In genomic region chr1:78686872-78687271, GRCm38 (mm10) we compare ENCODE assay signal across 9 mouse cellular contexts. TPM values are rescaled to one million over a fixed set of nuclear protein-coding genes. Genes with fewer than 3 reads are reported as not detected.
A peak's percentile ranks its signal among the peaks of the same experiment; 100 is the strongest.
DNase-seq lines count a peak whose midpoint lies in the region; ATAC-seq and TF ChIP-seq lines count a peak whose summit lies in the region.
"Had no signal": no experiment of that assay in that cellular context is flagged by ENCODE, and none has a peak within 500 bp of the region (broad histone marks: within the 10 kb centered on the region; RNA-seq: fewer than 3 reads in every experiment).

No protein-coding gene starts in this region.

- TF ChIP-seq CTCF in cerebellum, adult 2 months (IDR thresholded peaks at IDR 0.05; ENCODE audit: borderline replicate concordance, insufficient read depth, low read depth, low read length): peak; percentile 54; the same call in 1 of the 2 replicates
- peak; percentile 67 for TF ChIP-seq CTCF in lung, postnatal 0 days (IDR thresholded peaks at IDR 0.05)

- no peak for TF ChIP-seq EP300 in lung, postnatal 0 days (IDR thresholded peaks at IDR 0.05)

- no peak overlapping the region for H3K4me3 ChIP-seq in midbrain, embryonic 14.5 days (replicated peaks; ENCODE audit: low read depth, low read length)
- H3K4me3 ChIP-seq in midbrain, embryonic 10.5 days: no peak overlapping the region
- no peak overlapping the region for H3K4me3 ChIP-seq in cerebellum, adult 2 months (replicated peaks; ENCODE audit: insufficient read depth, low read depth, low read length)
- no peak overlapping the region for H3K4me3 ChIP-seq in lung, postnatal 0 days (ENCODE audit: low read depth, low read length)
- H3K4me3 ChIP-seq: myocyte had no signal

- H3K36me3 ChIP-seq in midbrain, embryonic 14.5 days (ENCODE audit: control insufficient read depth, insufficient read depth, low read length): peaks cover 22% of the 10 kb centered on the region
- H3K36me3 ChIP-seq in midbrain, embryonic 10.5 days: peaks cover 62% of the 10 kb centered on the region
- H3K36me3 ChIP-seq in lung, postnatal 0 days (ENCODE audit: insufficient read depth, low read length): no peaks in the 10 kb centered on the region

- H3K9me3 ChIP-seq in midbrain, embryonic 14.5 days (ENCODE audit: control insufficient read depth, low read length): no peaks in the 10 kb centered on the region
- no peaks in the 10 kb centered on the region for H3K9me3 ChIP-seq in midbrain, embryonic 10.5 days (replicated peaks)
- no peaks in the 10 kb centered on the region for H3K9me3 ChIP-seq in lung, postnatal 0 days (ENCODE audit: low read length)

- H3K27ac ChIP-seq in midbrain, embryonic 14.5 days (replicated peaks; ENCODE audit: low read depth, low read length): no peak overlapping the region
- H3K27ac ChIP-seq in midbrain, embryonic 10.5 days (replicated peaks): no peak overlapping the region
- H3K27ac ChIP-seq in cerebellum, adult 2 months (ENCODE audit: insufficient read depth, low read length): no peak overlapping the region
- H3K27ac ChIP-seq in lung, postnatal 0 days (ENCODE audit: low read length): no peak overlapping the region

- no peaks in the 10 kb centered on the region for H3K4me1 ChIP-seq in midbrain, embryonic 14.5 days (ENCODE audit: control insufficient read depth, insufficient read depth, low read length)
- H3K4me1 ChIP-seq in midbrain, embryonic 10.5 days: no peaks in the 10 kb centered on the region
- no peaks in the 10 kb centered on the region for H3K4me1 ChIP-seq in cerebellum, adult 2 months (ENCODE audit: control insufficient read depth, insufficient read depth, low read length)
- H3K4me1 ChIP-seq in lung, postnatal 0 days (ENCODE audit: insufficient read depth, low read depth, low read length): no peaks in the 10 kb centered on the region

- DNase-seq in gastrocnemius, adult 18-20 months (ENCODE audit: low spot score): peak; percentile 26
- no peak for DNase-seq in gastrocnemius, postnatal 14 days
- peak; percentile 49 for DNase-seq in midbrain, embryonic 14.5 days
- DNase-seq in midbrain, embryonic 10.5 days (ENCODE audit: low spot score): no peak
- DNase-seq in cerebellum, adult 2 months: peak in 1 of 2 experiments; percentile 36
- peak; percentile 12 for DNase-seq in lung, postnatal 0 days (ENCODE audit: low spot score)
- DNase-seq in frontal cortex, postnatal 10 days (ENCODE audit: low spot score in 2 of 2): no peak
- DNase-seq in left cerebral cortex, postnatal 36 days (ENCODE audit: low spot score in 2 of 2): no peak

- TF ChIP-seq POLR2A in cerebellum, adult 2 months (IDR thresholded peaks at IDR 0.05; ENCODE audit: borderline replicate concordance, insufficient read depth, low read length): no peak

- no peak overlapping the region for H3K9ac ChIP-seq in midbrain, embryonic 14.5 days (replicated peaks; ENCODE audit: low read length)
- no peak overlapping the region for H3K9ac ChIP-seq in lung, postnatal 0 days (replicated peaks; ENCODE audit: low read depth)

- ATAC-seq in midbrain, embryonic 14.5 days (ENCODE audit: low FRiP score, low TSS enrichment): no peak
- ATAC-seq in lung, postnatal 0 days: no peak

- H3K27me3 ChIP-seq in midbrain, embryonic 14.5 days (ENCODE audit: control insufficient read depth, insufficient read depth, low read length): no peaks in the 10 kb centered on the region
- no peaks in the 10 kb centered on the region for H3K27me3 ChIP-seq in midbrain, embryonic 10.5 days (ENCODE audit: low read depth, poor library complexity, severe bottlenecking)
- no peaks in the 10 kb centered on the region for H3K27me3 ChIP-seq in cerebellum, adult 2 months (ENCODE audit: control insufficient read depth, insufficient read depth, low read length)
- H3K27me3 ChIP-seq in lung, postnatal 0 days (replicated peaks; ENCODE audit: insufficient read depth, low read length): no peaks in the 10 kb centered on the region

- H3K4me2 ChIP-seq in midbrain, embryonic 14.5 days (ENCODE audit: low read length): no peak overlapping the region
- no peak overlapping the region for H3K4me2 ChIP-seq in lung, postnatal 0 days (replicated peaks; ENCODE audit: low read depth, low read length)

- intact Hi-C loops in gastrocnemius, postnatal 14 days (cut with DNase I; ENCODE audit: low total_unique reads): no loop called here
- intact Hi-C loops in left cerebral cortex, postnatal 36 days (cut with DNase I): no loop called here

RNA-seq across cellular contexts. Expression of gene Utp14b, which starts 29.0 kb away (rescaled TPM):
- 1 to 10 TPM; 1.6 TPM for total RNA-seq in gastrocnemius, adult 18-20 months (2021)
- 1 to 10 TPM; 1.6 to 2.2 TPM for total RNA-seq in gastrocnemius, postnatal 14 days (2021)
- polyA plus RNA-seq in midbrain, embryonic 14.5 days (2014; fragmentation: Nextera tagmentation; extraction: Ambion mirVana): 3.8 and 4.5 TPM in 2 replicates
- 3.6 and 3.8 TPM in 2 replicates for polyA plus RNA-seq in midbrain, embryonic 10.5 days (2016; fragmentation: Nextera tagmentation; extraction: Ambion mirVana)
- polyA plus RNA-seq in cerebellum, adult 2 months (2012; rRNA removed): 6.2 and 6.5 TPM in 2 replicates
- 0.96 and 0.97 TPM in 2 replicates for polyA plus RNA-seq in lung, postnatal 0 days (2015; fragmentation: Nextera tagmentation; extraction: Ambion mirVana)
- 10 to 100 TPM; 12.5 to 17.3 TPM for total RNA-seq in left cerebral cortex, postnatal 36 days (2021)

RNA-seq across cellular contexts. Expression of gene Acsl3, which starts 29.2 kb away (rescaled TPM):
- 1 to 10 TPM; 9.2 to 9.9 TPM for total RNA-seq in gastrocnemius, adult 18-20 months (2021)
- 10 to 100 TPM in 1 of 2 experiments, 1 to 10 TPM in 1; 7.0 to 10.0 TPM for total RNA-seq in gastrocnemius, postnatal 14 days (2021)
- 61.3 and 105 TPM in 2 replicates for polyA plus RNA-seq in midbrain, embryonic 14.5 days (2014; fragmentation: Nextera tagmentation; extraction: Ambion mirVana)
- polyA plus RNA-seq in midbrain, embryonic 10.5 days (2016; fragmentation: Nextera tagmentation; extraction: Ambion mirVana): 82.3 and 86.2 TPM in 2 replicates
- polyA plus RNA-seq in cerebellum, adult 2 months (2012; rRNA removed): 89.9 and 91.8 TPM in 2 replicates
- polyA plus RNA-seq in lung, postnatal 0 days (2015; fragmentation: Nextera tagmentation; extraction: Ambion mirVana): 22.7 and 23.3 TPM in 2 replicates
- 100 to 1,000 TPM; 159 to 167 TPM for total RNA-seq in left cerebral cortex, postnatal 36 days (2021)

Comparison
In these comparisons a context has a peak if more than half of its experiments do, and no peak if none do; other contexts are left out.
1. DNase-seq: peak in gastrocnemius, adult 18-20 months (single experiment), midbrain, embryonic 14.5 days (single experiment) and lung, postnatal 0 days (single experiment); none in gastrocnemius, postnatal 14 days (single experiment), midbrain, embryonic 10.5 days (single experiment), frontal cortex, postnatal 10 days (0 of 2) and left cerebral cortex, postnatal 36 days (0 of 2).